Mouse (Mus musculus) heart, adult 2 months (tissue): Measurements from ENCODE around the gene Sycp2. TPM values are rescaled to one million over a fixed set of nuclear protein-coding genes. Genes with fewer than 3 reads are reported as not detected.
A peak's percentile ranks its signal among the peaks of the same experiment; 100 is the strongest.

ENCODE experiments used
- DNase-seq, 2 experiments: peaks; one replicate each; pipeline ENCODE4 v3.0.0; 2021
- H3K27ac ChIP-seq: fragments of 200-600 bp; 2 replicates; pipeline ENCODE4 v1.8.1; 2022
- H3K27me3 ChIP-seq: fragments of 200-500 bp; 2 replicates; pipeline ENCODE4 v1.6.1; 2012; ENCODE audit warnings: mild to moderate bottlenecking, low read length, inconsistent platforms, mixed read lengths; ENCODE audit not compliant: control insufficient read depth, insufficient read depth
- H3K36me3 ChIP-seq: fragments of 200-500 bp; 2 replicates; pipeline ENCODE4 v1.6.1; 2012; ENCODE audit warnings: low read length, inconsistent platforms; ENCODE audit not compliant: control insufficient read depth, insufficient read depth
- H3K4me1 ChIP-seq: fragments of 200-500 bp; 2 replicates; pipeline ENCODE4 v1.6.1; 2011; ENCODE audit warnings: low read length; ENCODE audit not compliant: control insufficient read depth, insufficient read depth
- H3K4me3 ChIP-seq: fragments of 200-600 bp; 2 replicates; pipeline ENCODE4 v1.8.1; 2022
- H3K79me2 ChIP-seq: fragments of 200-500 bp; replicated peaks from 2 replicates; pipeline ENCODE4 v1.6.1; 2012; ENCODE audit warnings: mild to moderate bottlenecking, inconsistent platforms, low read length, moderate library complexity, mixed read lengths; ENCODE audit not compliant: control insufficient read depth, insufficient read depth
- H3K9ac ChIP-seq: fragments of 200-500 bp; 2 replicates; pipeline ENCODE4 v1.6.1; 2012; ENCODE audit warnings: low read depth, mild to moderate bottlenecking, control low read depth, inconsistent platforms, low read length, mixed read lengths
- CTCF ChIP-seq: fragments of 200-600 bp; IDR thresholded peaks from 2 replicates; pipeline ENCODE4 v1.8.1; 2022; ENCODE audit warnings: antibody characterized with exemption, mild to moderate bottlenecking, moderate library complexity
- EP300 ChIP-seq: fragments of 200-500 bp; IDR thresholded peaks from 2 replicates; pipeline ENCODE4 v1.6.1; 2011; ENCODE audit warnings: low read depth, low read length, control low read depth; ENCODE audit not compliant: insufficient read depth
- POLR2A ChIP-seq: fragments of 200-500 bp; IDR thresholded peaks from 2 replicates; pipeline ENCODE4 v1.6.1; 2011; ENCODE audit warnings: mild to moderate bottlenecking, low read depth, low read length, control low read depth; ENCODE audit not compliant: insufficient read depth
- WGBS: fragments of 180-500 bp; shearing (Covaris S2); methylation state at CpG from one replicate; pipeline ENCODE4 v1.1.7; 2018; 5-methylcytosine and 5-hydroxymethylcytosine counted together
- intact Hi-C: fragments of 180-260 bp; cut with DNase I; formaldehyde crosslinking; loops from one replicate; pipeline ENCODE4 v1.15.1; 2025
- polyA plus RNA-seq: library from polyadenylated mRNA; depleted of rRNA; stranded (reverse); fragments of >200 nt; gene quantifications from 2 replicates; pipeline ENCODE4 v1.2.3, GENCODE M21; 2012
- total RNA-seq, 2 experiments: library from RNA; stranded (reverse); gene quantifications; 2 replicates each; pipeline ENCODE4 v1.2.3; 2021

The Sycp2 gene
- total and polyA plus RNA-seq, 3 experiments: 0.04 to 0.89 (median 0.84) TPM

GRCm38 (mm10) chr2:178426229-178426628 lies 18.7 kb upstream of the Sycp2 start:
- WGBS: 25% methylated on average over 4 of the region's 4 CpGs
- intact Hi-C loops: loop anchor here (2.0 to 5.0 kb wide), 3 partner anchors 66 to 241 kb away; no protein-coding TSS in a partner anchor
- Histone ChIP-seq H3K4me3 (no peak overlapping the region), H3K27me3 (no peaks in the 10 kb centered on the region), H3K27ac (no peak overlapping the region), H3K9ac (no peak overlapping the region), H3K4me1 (no peaks in the 10 kb centered on the region), H3K79me2 (no peaks in the 10 kb centered on the region), H3K36me3 (peaks cover 5% of the 10 kb centered on the region; the same call in 1 of the 2 replicates)
- DNase-seq: peak in 1 of 2 experiments; percentile 3
- TF ChIP-seq POLR2A: no peak
- TF ChIP-seq CTCF: peak; percentile 79
- TF ChIP-seq EP300: no peak

- 56% methylated on average over 5 of the region's 5 CpGs for WGBS
- Histone ChIP-seq H3K27ac (no peak overlapping the region), H3K36me3 (peaks cover 5% of the 10 kb centered on the region; the same call in 1 of the 2 replicates), H3K4me3 (no peak overlapping the region), H3K4me1 (no peaks in the 10 kb centered on the region), H3K9ac (no peak overlapping the region), H3K79me2 (no peaks in the 10 kb centered on the region), H3K27me3 (no peaks in the 10 kb centered on the region)
- intact Hi-C loops: no loop called here
- no peak for DNase-seq
- TF ChIP-seq CTCF (no peak), POLR2A (no peak), EP300 (no peak)
Measured at GRCm38 (mm10) chr2:178423223-178423622, 15.7 kb upstream of the Sycp2 start.

DNA sequence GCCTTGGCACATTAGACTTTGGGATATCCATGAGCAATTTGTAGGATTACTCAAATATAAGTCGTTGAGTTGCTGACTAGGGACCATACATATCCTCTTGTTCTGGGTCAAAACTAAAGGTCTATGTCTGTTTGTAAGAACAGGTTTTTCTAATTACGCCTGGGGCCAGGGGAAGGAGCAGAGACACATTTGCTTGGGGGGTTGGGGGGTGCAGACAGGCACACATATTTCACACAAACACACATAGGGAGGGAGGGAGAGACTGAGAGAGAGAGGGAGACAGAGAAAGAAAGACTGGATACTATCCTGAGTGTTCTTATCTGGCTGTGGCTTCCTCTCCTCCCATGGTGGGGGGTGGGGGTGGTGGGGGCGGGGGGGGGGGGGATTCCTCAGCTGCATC lies 14.7 kb upstream of the Sycp2 start:
- H3K27me3 ChIP-seq: no peaks in the 10 kb centered on the region
- no peak for DNase-seq
- TF ChIP-seq POLR2A (no peak), EP300 (no peak), CTCF (no peak)
- no peaks in the 10 kb centered on the region for H3K79me2 ChIP-seq
- peaks cover 5% of the 10 kb centered on the region; the same call in 1 of the 2 replicates for H3K36me3 ChIP-seq
- no peak overlapping the region for H3K9ac ChIP-seq
- WGBS: 42% methylated on average over 2 of the region's 3 CpGs
- no peaks in the 10 kb centered on the region for H3K4me1 ChIP-seq
- no peak overlapping the region for H3K4me3 ChIP-seq
- intact Hi-C loops: no loop called here
- H3K27ac ChIP-seq: peak overlapping the region; percentile 61

GRCm38 (mm10) chr2:178421603-178422002 lies 14.1 kb upstream of the Sycp2 start:
- Histone ChIP-seq H3K4me3 (no peak overlapping the region), H3K27ac (peak overlapping the region; percentile 61), H3K4me1 (no peaks in the 10 kb centered on the region), H3K27me3 (no peaks in the 10 kb centered on the region), H3K9ac (no peak overlapping the region), H3K79me2 (no peaks in the 10 kb centered on the region), H3K36me3 (peaks cover 5% of the 10 kb centered on the region; the same call in 1 of the 2 replicates)
- no peak for DNase-seq
- intact Hi-C loops: no loop called here
- 41% methylated on average over 6 of the region's 6 CpGs for WGBS
- TF ChIP-seq CTCF (no peak), POLR2A (no peak), EP300 (no peak)

DNA sequence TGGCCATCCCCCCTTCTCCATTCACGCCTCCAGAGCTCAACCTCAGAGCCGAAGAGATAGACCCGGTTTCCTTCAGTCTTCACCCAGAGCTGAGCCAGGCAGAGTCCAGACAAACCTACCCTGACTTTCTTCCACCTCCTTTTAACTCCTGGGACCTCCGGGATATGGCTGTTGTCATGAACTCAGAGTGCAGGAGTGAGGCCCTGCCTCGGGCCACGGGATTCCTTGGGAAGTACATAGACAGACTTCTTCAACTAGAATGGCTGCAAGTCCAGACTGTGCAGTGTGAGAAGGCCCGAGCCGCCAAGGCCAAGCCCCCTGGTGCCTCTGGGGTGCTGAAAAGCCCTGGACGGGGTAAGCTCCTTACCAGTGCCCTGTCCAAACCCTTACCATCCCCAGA lies 13.1 kb upstream of the Sycp2 start:
- WGBS: 78% methylated on average over 9 of the region's 9 CpGs
- no peak for DNase-seq
- Histone ChIP-seq H3K9ac (no peak overlapping the region), H3K79me2 (no peaks in the 10 kb centered on the region), H3K27ac (no peak overlapping the region), H3K4me1 (no peaks in the 10 kb centered on the region; the same call in 1 of the 2 replicates), H3K27me3 (no peaks in the 10 kb centered on the region), H3K4me3 (no peak overlapping the region), H3K36me3 (peaks cover 5% of the 10 kb centered on the region; the same call in 1 of the 2 replicates)
- intact Hi-C loops: no loop called here
- no peak for TF ChIP-seq POLR2A
- TF ChIP-seq CTCF: no peak
- no peak for TF ChIP-seq EP300

- Histone ChIP-seq H3K27ac (no peak overlapping the region), H3K79me2 (no peaks in the 10 kb centered on the region), H3K27me3 (no peaks in the 10 kb centered on the region), H3K4me1 (peaks cover 9% of the 10 kb centered on the region), H3K9ac (no peak overlapping the region), H3K4me3 (no peak overlapping the region), H3K36me3 (peaks cover under 1% of the 10 kb centered on the region; the same call in 1 of the 2 replicates)
- TF ChIP-seq EP300 (no peak), CTCF (no peak), POLR2A (no peak)
- intact Hi-C loops: no loop called here
- DNase-seq: no peak
- WGBS: 66% methylated on average over 4 of the region's 4 CpGs
Measured at GRCm38 (mm10) chr2:178416970-178417369, 9.5 kb upstream of the Sycp2 start.
